Mouse (Mus musculus): ENCODE results near the gene Pygl. TPM values are rescaled to one million over a fixed set of nuclear protein-coding genes. Genes with fewer than 3 reads are reported as not detected.

Pygl gene
- 24.3 and 27.6 TPM in 2 replicates for polyA plus RNA-seq (2015; fragmentation: Nextera tagmentation; extraction: Ambion mirVana)

DNA sequence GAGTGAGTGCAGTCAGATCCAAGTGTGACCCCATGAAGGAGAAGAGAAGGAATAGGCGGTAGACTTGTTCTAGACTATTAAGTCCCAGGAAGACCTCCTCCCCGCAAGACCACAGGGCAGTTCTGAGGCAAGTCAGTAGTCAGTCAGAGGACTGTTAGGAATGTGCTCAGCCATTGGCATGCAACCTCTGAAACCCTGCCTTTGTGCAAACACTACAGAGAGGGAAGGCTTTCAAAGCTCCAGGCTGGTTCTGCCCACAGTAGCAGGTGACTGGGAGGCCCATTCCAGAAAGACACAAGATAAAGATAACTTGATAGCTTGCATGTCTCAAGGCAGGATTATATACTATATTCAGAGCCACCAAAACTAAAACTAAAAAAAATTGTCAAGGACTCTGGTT is at the start of gene Pygl:
Gene Pygl (minus strand): TSS at position 195 of the 400 bp plus-strand sequence.
- no peak for ATAC-seq
- no peaks in the 10 kb centered on the region for H3K9me3 ChIP-seq (ENCODE audit: control insufficient read depth, low read length)

DNA sequence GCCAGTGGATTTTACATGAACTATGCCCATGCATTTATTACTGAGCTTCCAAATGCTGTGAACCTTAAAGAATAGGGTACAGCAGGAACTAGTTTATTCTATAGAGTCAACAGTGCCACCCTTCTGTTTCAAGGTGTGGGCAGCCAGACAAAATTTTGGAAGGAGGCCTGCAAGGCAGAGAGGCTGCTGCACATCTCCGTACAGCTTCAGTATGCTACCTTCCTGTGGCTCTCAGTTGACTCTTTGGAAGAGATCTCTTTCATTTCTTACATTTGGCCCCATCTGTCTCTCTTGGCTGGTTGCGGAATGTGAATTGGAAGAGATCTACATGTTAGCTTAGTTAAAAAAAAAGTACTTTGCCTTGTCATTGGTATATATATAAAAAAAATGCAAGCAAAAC is 49.6 kb upstream of the Pygl start:
- Histone ChIP-seq H3K27me3 (replicated peaks; ENCODE audit: control insufficient read depth, insufficient read depth, low read length) (no peaks in the 10 kb centered on the region), H3K27ac (ENCODE audit: low read length) (no peak overlapping the region), H3K9me3 (ENCODE audit: control insufficient read depth, low read length) (no peaks in the 10 kb centered on the region), H3K36me3 (ENCODE audit: control insufficient read depth, insufficient read depth, low read length) (no peaks in the 10 kb centered on the region), H3K9ac (ENCODE audit: low read depth, low read length) (no peak overlapping the region), H3K4me2 (ENCODE audit: low read depth, low read length) (no peak overlapping the region), H3K4me3 (ENCODE audit: low read length) (no peak overlapping the region), H3K4me1 (ENCODE audit: control insufficient read depth, insufficient read depth, low read length) (no peaks in the 10 kb centered on the region)
- ATAC-seq = no peak
- WGBS = 90% methylated on average over 2 of the region's 2 CpGs

More for the DNA sequence above, at the start of gene Pygl:
- no peak within 1 kb of the TSS for H3K27ac ChIP-seq (ENCODE audit: low read length)
- 76% methylated on average over 2 of the region's 2 CpGs for WGBS
- H3K4me1 ChIP-seq (ENCODE audit: control insufficient read depth, insufficient read depth, low read length) = peaks cover 15% of the 10 kb centered on the region
- no peaks in the 10 kb centered on the region for H3K36me3 ChIP-seq (ENCODE audit: control insufficient read depth, insufficient read depth, low read length)
- H3K4me3 ChIP-seq (ENCODE audit: low read length) = no peak within 1 kb of the TSS
- no peaks in the 10 kb centered on the region for H3K27me3 ChIP-seq (replicated peaks; ENCODE audit: control insufficient read depth, insufficient read depth, low read length)
- H3K4me2 ChIP-seq (ENCODE audit: low read depth, low read length) = no peak within 1 kb of the TSS
- H3K9ac ChIP-seq (ENCODE audit: low read depth, low read length) = no peak within 1 kb of the TSS

DNA sequence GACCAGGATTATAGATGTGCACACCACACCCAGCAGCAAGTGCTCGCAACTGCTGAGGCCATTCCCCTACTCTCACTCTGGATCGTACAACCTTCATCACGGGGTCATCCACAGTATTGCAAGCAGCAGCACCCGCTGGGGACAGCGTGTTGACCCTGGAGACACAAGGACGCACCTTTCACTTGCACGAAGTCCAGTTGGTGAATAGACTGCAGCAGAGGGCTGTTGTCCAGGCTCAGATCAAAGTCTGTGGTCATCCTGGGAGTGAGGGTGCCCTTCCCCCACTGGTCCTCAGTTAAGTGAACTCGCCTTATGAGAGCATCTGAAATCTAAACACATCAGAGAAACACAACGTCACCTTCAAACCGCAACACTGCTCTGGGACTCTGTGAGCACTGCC is 49.1 kb upstream of the Pygl start:
- Histone ChIP-seq H3K27me3 (replicated peaks; ENCODE audit: control insufficient read depth, insufficient read depth, low read length) (no peaks in the 10 kb centered on the region), H3K4me2 (ENCODE audit: low read depth, low read length) (no peak overlapping the region), H3K36me3 (ENCODE audit: control insufficient read depth, insufficient read depth, low read length) (no peaks in the 10 kb centered on the region), H3K27ac (ENCODE audit: low read length) (no peak overlapping the region), H3K9ac (ENCODE audit: low read depth, low read length) (no peak overlapping the region), H3K4me3 (ENCODE audit: low read length) (no peak overlapping the region), H3K4me1 (ENCODE audit: control insufficient read depth, insufficient read depth, low read length) (no peaks in the 10 kb centered on the region), H3K9me3 (ENCODE audit: control insufficient read depth, low read length) (no peaks in the 10 kb centered on the region)
- 78% methylated on average over 10 of the region's 10 CpGs for WGBS
- ATAC-seq = no peak

DNA sequence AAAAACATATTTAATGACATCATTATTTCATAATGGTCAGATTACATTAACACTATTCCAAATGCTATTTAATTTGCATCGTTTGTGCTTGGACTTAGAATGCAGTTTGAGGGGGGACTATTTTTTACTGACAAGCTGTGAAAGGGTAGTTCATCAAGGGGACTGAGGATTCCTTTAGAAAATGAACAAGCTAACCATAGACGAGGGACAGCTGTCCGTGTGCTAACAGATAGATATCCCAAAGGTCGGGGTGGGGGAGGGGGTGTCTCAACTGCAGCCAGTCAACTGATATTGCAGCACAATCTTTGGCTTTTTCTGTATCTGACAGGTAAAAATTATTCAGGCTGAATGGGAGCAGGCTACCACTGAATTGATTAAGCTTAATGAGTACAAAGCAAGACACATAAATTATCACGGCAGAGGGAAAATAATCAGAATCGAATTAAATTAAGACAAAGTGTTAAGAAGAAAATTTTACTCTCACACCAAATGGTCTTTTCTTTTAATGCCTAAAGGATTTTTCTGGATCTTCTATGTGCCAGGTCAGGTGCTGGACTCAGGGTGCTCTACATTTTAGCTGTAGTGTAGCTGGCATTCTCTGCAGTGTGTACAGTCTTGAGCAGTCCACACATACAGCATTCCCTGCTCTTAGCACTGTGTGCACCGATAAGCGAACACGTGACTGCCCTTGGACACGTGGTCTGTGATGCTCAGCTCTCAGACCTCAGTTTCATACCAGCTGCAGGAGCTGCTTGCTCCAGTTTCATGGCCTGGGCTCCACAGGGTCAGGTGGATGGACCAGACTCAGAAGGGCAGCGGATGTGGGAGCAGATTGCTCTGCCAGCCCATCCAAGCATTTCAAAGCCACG is 46.0 kb upstream of the Pygl start:
- H3K27me3 ChIP-seq (replicated peaks; ENCODE audit: control insufficient read depth, insufficient read depth, low read length) = no peaks in the 10 kb centered on the region
- no peaks in the 10 kb centered on the region for H3K9me3 ChIP-seq (ENCODE audit: control insufficient read depth, low read length)
- no peaks in the 10 kb centered on the region for H3K36me3 ChIP-seq (ENCODE audit: control insufficient read depth, insufficient read depth, low read length)
- no peaks in the 10 kb centered on the region for H3K4me1 ChIP-seq (ENCODE audit: control insufficient read depth, insufficient read depth, low read length)
- H3K27ac ChIP-seq (ENCODE audit: low read length) = no peak overlapping the region
- 66% methylated on average over 12 of the region's 12 CpGs for WGBS
- no peak overlapping the region for H3K4me2 ChIP-seq (ENCODE audit: low read depth, low read length)
- H3K9ac ChIP-seq (ENCODE audit: low read depth, low read length) = no peak overlapping the region
- no peak for ATAC-seq
- H3K4me3 ChIP-seq (ENCODE audit: low read length) = no peak overlapping the region

DNA sequence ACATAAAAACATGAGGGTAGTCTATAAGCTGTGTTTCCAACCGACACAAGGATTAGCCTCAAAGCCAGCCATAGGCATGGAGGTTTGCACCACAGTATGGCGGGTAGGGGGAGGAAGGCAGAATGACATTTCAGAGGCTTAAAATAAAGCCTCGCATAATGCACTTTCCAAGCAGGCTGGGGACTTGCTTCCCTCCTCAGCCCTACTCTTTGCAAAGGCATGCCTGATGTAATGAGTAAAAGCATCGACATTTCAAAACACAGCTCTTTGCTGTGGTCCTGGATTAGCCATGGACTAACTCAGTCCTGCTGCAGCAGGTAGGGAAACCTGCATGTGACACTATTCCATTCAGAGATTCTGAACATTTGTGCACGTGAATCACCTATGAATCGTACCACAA is 38.4 kb upstream of the Pygl start:
- H3K9ac ChIP-seq (ENCODE audit: low read depth, low read length) = no peak overlapping the region
- no peaks in the 10 kb centered on the region for H3K36me3 ChIP-seq (ENCODE audit: control insufficient read depth, insufficient read depth, low read length)
- no peaks in the 10 kb centered on the region for H3K4me1 ChIP-seq (ENCODE audit: control insufficient read depth, insufficient read depth, low read length)
- 79% methylated on average over 6 of the region's 6 CpGs for WGBS
- H3K27ac ChIP-seq (ENCODE audit: low read length) = no peak overlapping the region
- no peak for ATAC-seq
- H3K27me3 ChIP-seq (replicated peaks; ENCODE audit: control insufficient read depth, insufficient read depth, low read length) = no peaks in the 10 kb centered on the region
- no peaks in the 10 kb centered on the region for H3K9me3 ChIP-seq (ENCODE audit: control insufficient read depth, low read length)
- no peak overlapping the region for H3K4me3 ChIP-seq (ENCODE audit: low read length)
- H3K4me2 ChIP-seq (ENCODE audit: low read depth, low read length) = no peak overlapping the region

DNA sequence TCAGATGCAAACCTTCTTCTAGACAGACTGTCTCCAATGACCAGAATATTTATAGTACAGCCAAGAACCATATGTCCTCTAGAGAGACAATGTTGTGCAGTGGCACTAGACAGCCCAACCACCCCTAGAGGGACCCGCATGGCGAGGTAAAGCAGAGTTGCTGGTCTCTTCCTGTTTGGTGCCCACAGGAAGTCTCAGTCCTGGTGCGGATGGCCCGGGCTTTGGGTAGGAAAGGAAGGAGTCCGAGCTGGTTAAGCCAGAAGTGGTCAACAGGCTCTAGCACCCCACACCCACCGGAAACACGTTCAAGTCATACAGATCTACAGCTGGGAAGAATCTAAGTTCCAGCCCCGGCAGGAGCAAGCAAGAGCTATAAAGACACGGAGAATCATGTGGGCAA is 36.0 kb upstream of the Pygl start:
- Histone ChIP-seq H3K4me2 (ENCODE audit: low read depth, low read length) (no peak overlapping the region), H3K27me3 (replicated peaks; ENCODE audit: control insufficient read depth, insufficient read depth, low read length) (no peaks in the 10 kb centered on the region), H3K4me3 (ENCODE audit: low read length) (no peak overlapping the region), H3K9me3 (ENCODE audit: control insufficient read depth, low read length) (no peaks in the 10 kb centered on the region), H3K4me1 (ENCODE audit: control insufficient read depth, insufficient read depth, low read length) (no peaks in the 10 kb centered on the region), H3K27ac (ENCODE audit: low read length) (no peak overlapping the region), H3K36me3 (ENCODE audit: control insufficient read depth, insufficient read depth, low read length) (no peaks in the 10 kb centered on the region), H3K9ac (ENCODE audit: low read depth, low read length) (no peak overlapping the region)
- WGBS = 86% methylated on average over 9 of the region's 9 CpGs
- ATAC-seq = no peak

DNA sequence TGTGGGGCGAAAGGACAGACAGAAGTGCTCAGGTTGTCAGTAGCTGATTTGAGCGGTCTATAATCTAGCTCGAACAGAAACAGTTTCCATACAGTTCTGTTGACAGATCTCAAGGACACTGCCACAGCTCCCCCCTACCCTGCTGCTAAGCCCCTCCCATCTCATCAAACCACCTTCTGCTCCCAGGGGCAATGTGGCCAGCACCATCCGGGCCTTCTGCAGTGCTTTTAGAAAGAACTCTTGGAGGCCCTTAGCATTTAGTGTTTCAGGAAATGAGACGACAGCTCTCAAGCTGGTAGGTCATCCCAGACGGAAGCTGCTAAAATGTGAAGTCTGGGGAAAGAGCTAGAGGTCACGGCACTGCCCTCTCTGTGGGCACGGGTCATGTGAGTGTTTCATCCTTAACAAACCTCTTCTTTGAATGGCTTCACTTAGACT is 35.2 kb upstream of the Pygl start:
- H3K27ac ChIP-seq (ENCODE audit: low read length) = no peak overlapping the region
- no peak for ATAC-seq
- WGBS = 51% methylated on average over 8 of the region's 8 CpGs

DNA sequence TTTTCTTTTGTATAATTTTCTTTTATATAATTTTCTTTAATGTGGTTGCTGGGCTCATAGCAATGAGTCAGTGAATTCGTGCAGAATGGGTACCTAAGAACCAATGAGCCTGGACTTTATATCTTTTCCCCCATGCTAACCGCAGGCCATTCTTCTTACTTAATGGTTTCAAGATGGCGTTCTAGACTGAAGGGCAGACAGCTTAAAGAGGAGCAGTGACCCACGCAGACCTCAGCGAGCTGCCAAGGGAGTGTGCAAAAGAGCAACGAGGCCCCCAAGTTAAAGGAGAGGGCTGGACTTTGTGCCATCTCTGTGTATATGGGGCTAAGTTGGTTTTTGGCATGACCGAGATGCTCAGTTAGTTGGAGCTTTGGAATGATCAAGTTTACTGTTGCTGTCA is 32.4 kb upstream of the Pygl start:
- H3K4me1 ChIP-seq (ENCODE audit: control insufficient read depth, insufficient read depth, low read length) = no peaks in the 10 kb centered on the region
- H3K27me3 ChIP-seq (replicated peaks; ENCODE audit: control insufficient read depth, insufficient read depth, low read length) = no peaks in the 10 kb centered on the region
- no peak overlapping the region for H3K27ac ChIP-seq (ENCODE audit: low read length)
- ATAC-seq = no peak
- H3K9me3 ChIP-seq (ENCODE audit: control insufficient read depth, low read length) = no peaks in the 10 kb centered on the region
- H3K36me3 ChIP-seq (ENCODE audit: control insufficient read depth, insufficient read depth, low read length) = no peaks in the 10 kb centered on the region
- WGBS = 71% methylated on average over 7 of the region's 7 CpGs
- no peak overlapping the region for H3K4me3 ChIP-seq (ENCODE audit: low read length)
- no peak overlapping the region for H3K4me2 ChIP-seq (ENCODE audit: low read depth, low read length)
- no peak overlapping the region for H3K9ac ChIP-seq (ENCODE audit: low read depth, low read length)

More for the DNA sequence above, 35.2 kb upstream of the Pygl start:
- H3K27me3 ChIP-seq (replicated peaks; ENCODE audit: control insufficient read depth, insufficient read depth, low read length) = no peaks in the 10 kb centered on the region
- H3K9ac ChIP-seq (ENCODE audit: low read depth, low read length) = no peak overlapping the region
- no peaks in the 10 kb centered on the region for H3K4me1 ChIP-seq (ENCODE audit: control insufficient read depth, insufficient read depth, low read length)
- H3K4me2 ChIP-seq (ENCODE audit: low read depth, low read length) = no peak overlapping the region
- no peaks in the 10 kb centered on the region for H3K9me3 ChIP-seq (ENCODE audit: control insufficient read depth, low read length)
- no peak overlapping the region for H3K4me3 ChIP-seq (ENCODE audit: low read length)
- no peaks in the 10 kb centered on the region for H3K36me3 ChIP-seq (ENCODE audit: control insufficient read depth, insufficient read depth, low read length)

DNA sequence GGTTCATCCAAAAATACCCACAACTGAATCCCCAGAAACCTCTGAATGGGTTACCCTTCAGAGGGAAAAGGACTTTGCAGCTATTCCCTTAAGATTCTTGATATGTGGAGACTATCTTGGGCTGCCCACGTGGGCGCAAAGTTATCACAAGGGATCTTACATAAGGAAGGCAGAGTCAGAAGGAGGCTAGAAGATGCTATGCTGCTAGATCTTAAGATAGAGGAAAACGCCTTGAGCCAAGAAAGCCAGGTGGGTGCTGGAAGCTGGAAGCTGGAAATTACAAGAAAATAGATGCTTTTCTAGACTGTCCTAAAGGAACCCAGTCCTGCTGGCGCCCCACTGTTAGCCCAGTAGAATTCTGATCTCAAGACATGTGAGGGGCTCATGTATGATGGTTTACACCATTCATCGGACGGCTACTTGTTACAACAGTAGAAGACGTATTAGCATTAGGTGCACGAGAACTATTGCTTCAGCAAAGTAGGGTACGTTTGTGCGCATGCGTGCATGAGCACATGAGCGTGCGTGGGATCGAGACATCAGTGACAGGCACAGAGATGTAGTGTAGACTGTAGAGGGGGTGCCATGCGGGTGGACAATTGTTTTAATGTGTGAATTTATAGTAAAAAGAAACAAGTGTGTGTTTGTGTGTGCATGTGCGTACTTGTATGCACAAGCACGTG is 31.1 kb upstream of the Pygl start:
- H3K9ac ChIP-seq (ENCODE audit: low read depth, low read length) = no peak overlapping the region
- no peaks in the 10 kb centered on the region for H3K4me1 ChIP-seq (ENCODE audit: control insufficient read depth, insufficient read depth, low read length)
- no peaks in the 10 kb centered on the region for H3K36me3 ChIP-seq (ENCODE audit: control insufficient read depth, insufficient read depth, low read length)
- H3K4me3 ChIP-seq (ENCODE audit: low read length) = no peak overlapping the region
- no peak overlapping the region for H3K4me2 ChIP-seq (ENCODE audit: low read depth, low read length)
- no peak overlapping the region for H3K27ac ChIP-seq (ENCODE audit: low read length)
- WGBS = 94% methylated on average over 17 of the region's 17 CpGs
- H3K9me3 ChIP-seq (ENCODE audit: control insufficient read depth, low read length) = no peaks in the 10 kb centered on the region
- H3K27me3 ChIP-seq (replicated peaks; ENCODE audit: control insufficient read depth, insufficient read depth, low read length) = no peaks in the 10 kb centered on the region
- ATAC-seq = no peak

All from intestine, embryonic 16.5 days (tissue).